Mouse (Mus musculus): ENCODE results near the gene Camk1. TPM values are rescaled to one million over a fixed set of nuclear protein-coding genes. Genes with fewer than 3 reads are reported as not detected.
"Not testable (repeated sequence)": the region's sequence is repeated elsewhere in the genome, so short reads cannot be mapped to it uniquely, and the experiment has no call there.

Camk1 gene
- total and polyA plus RNA-seq, 3 experiments: 0.20 to 5.3 (median 1.4) TPM

- TF ChIP-seq SMC3 (IDR thresholded peaks at IDR 0.05; ENCODE audit: low read depth, low read length) (no peak), MEF2A (IDR thresholded peaks at IDR 0.05; ENCODE audit: borderline replicate concordance, low read depth, low read length) (no peak), POLR2AphosphoS2 (IDR thresholded peaks at IDR 0.05; ENCODE audit: low read depth, low read length) (no peak), TBP (conservative IDR thresholded peaks at IDR 0.05; ENCODE audit: low read depth, low read length) (no peak), ZKSCAN1 (IDR thresholded peaks at IDR 0.05; ENCODE audit: borderline replicate concordance, low read depth, low read length) (no peak), ZC3H11A (IDR thresholded peaks at IDR 0.05; ENCODE audit: low read depth, low read length) (no peak), CHD1 (IDR thresholded peaks at IDR 0.05; ENCODE audit: low read depth, low read length) (no peak), EP300 (IDR thresholded peaks at IDR 0.05; ENCODE audit: low read length) (no peak), E2F4 (IDR thresholded peaks at IDR 0.05; ENCODE audit: insufficient replicate concordance, low read depth, low read length) (no peak), RCOR1 (conservative IDR thresholded peaks at IDR 0.05; ENCODE audit: low read depth, low read length) (no peak), BHLHE40 (IDR thresholded peaks at IDR 0.05; ENCODE audit: low read depth, low read length) (no peak), NRF1 (IDR thresholded peaks at IDR 0.05; ENCODE audit: low read depth, low read length) (no peak), UBTF (IDR thresholded peaks at IDR 0.05; ENCODE audit: low read depth, low read length) (no peak), NELFE (IDR thresholded peaks at IDR 0.05; ENCODE audit: low read depth, low read length) (no peak), KAT2A (IDR thresholded peaks at IDR 0.05; ENCODE audit: insufficient replicate concordance, low read length) (no peak), IRF4 (IDR thresholded peaks at IDR 0.05; ENCODE audit: low read depth, low read length) (no peak), MXI1 (IDR thresholded peaks at IDR 0.05; ENCODE audit: low read depth, low read length) (no peak)
Measured at GRCm38 (mm10) chr6:113333137-113333950, 10.4 kb downstream of the Camk1 start.

GRCm38 (mm10) chr6:113332734-113333133 lies 11.1 kb downstream of the Camk1 start:
- H3K4me1 ChIP-seq (ENCODE audit: control insufficient read depth in 1 of 2, insufficient read depth in 2 of 2): peaks cover 9 to 33% of the 10 kb centered on the region in 2 experiments; a peak in 3 of 4 replicates
- DNase-seq (ENCODE audit: extremely low read depth); H3K79me2 ChIP-seq (replicated peaks; ENCODE audit: control insufficient read depth, extremely low read depth, insufficient read depth, poor library complexity, severe bottlenecking); in situ Hi-C loops (cut with MboI; ENCODE audit: low pct_ligation_motif_present, low pct_unique_long_range_greater_than_20kb, low sequenced_read_pairs); H3K4me2 ChIP-seq (ENCODE audit: insufficient read depth, low read depth, poor library complexity, severe bottlenecking); H3K27ac ChIP-seq (ENCODE audit: insufficient read depth, low read depth); H3K27me3 ChIP-seq (replicated peaks); H3K9me3 ChIP-seq (replicated peaks; ENCODE audit: low read length); H3K4me3 ChIP-seq (replicated peaks in 1 of 3; ENCODE audit: low read depth in 2 of 3, low read length in 2 of 3, poor library complexity in 1 of 3); H3K9ac ChIP-seq (ENCODE audit: insufficient read depth, low read depth); dilution Hi-C loops (cut with MboI; ENCODE audit: extremely low pct_ligation_motif_present, extremely low pct_unique_long_range_greater_than_20kb, low sequenced_read_pairs): not testable (repeated sequence)
- peaks cover 57 to 72% of the 10 kb centered on the region in 2 experiments for H3K36me3 ChIP-seq (replicated peaks in 1 of 2; ENCODE audit: control insufficient read depth in 1 of 2, insufficient read depth in 1 of 2, low read length in 1 of 2)

More at GRCm38 (mm10) chr6:113333137-113333950, 10.4 kb downstream of the Camk1 start:
- DNase-seq (ENCODE audit: extremely low read depth): no peak
- Histone ChIP-seq H3K27ac (ENCODE audit: insufficient read depth, low read depth) (no peak overlapping the region), H3K9me3 (replicated peaks; ENCODE audit: low read length) (no peaks in the 10 kb centered on the region), H3K4me3 (replicated peaks in 1 of 3; ENCODE audit: low read depth in 2 of 3, low read length in 2 of 3, poor library complexity in 1 of 3) (no peak overlapping the region), H3K36me3 (replicated peaks in 1 of 2; ENCODE audit: control insufficient read depth in 1 of 2, insufficient read depth in 1 of 2, low read length in 1 of 2) (peaks cover 56 to 70% of the 10 kb centered on the region in 2 experiments), H3K4me1 (ENCODE audit: control insufficient read depth in 1 of 2, insufficient read depth in 2 of 2) (peaks cover 7 to 30% of the 10 kb centered on the region in 2 experiments; a peak in 3 of 4 replicates), H3K79me2 (replicated peaks; ENCODE audit: control insufficient read depth, extremely low read depth, insufficient read depth, poor library complexity, severe bottlenecking) (no peaks in the 10 kb centered on the region), H3K4me2 (ENCODE audit: insufficient read depth, low read depth, poor library complexity, severe bottlenecking) (no peak overlapping the region), H3K27me3 (replicated peaks) (no peaks in the 10 kb centered on the region), H3K9ac (ENCODE audit: insufficient read depth, low read depth) (no peak overlapping the region)
- dilution Hi-C loops (cut with MboI; ENCODE audit: extremely low pct_ligation_motif_present, extremely low pct_unique_long_range_greater_than_20kb, low sequenced_read_pairs) (no loop called here), in situ Hi-C loops (cut with MboI; ENCODE audit: low pct_ligation_motif_present, low pct_unique_long_range_greater_than_20kb, low sequenced_read_pairs) (no loop called here)
